Mouse (Mus musculus) gastrocnemius, adult 18-20 months (tissue): ENCODE measurements around the gene Ctla4. TPM values are rescaled to one million over a fixed set of nuclear protein-coding genes. Genes with fewer than 3 reads are reported as not detected.

Experiments
- DNase-seq: peaks from one replicate; pipeline ENCODE4 v3.0.0; 2021; ENCODE audit warnings: low spot score
- long read RNA-seq, 2 experiments: library from polyadenylated mRNA; stranded (forward); transcript quantifications; one replicate each; pipeline ENCODE4 v2.0.0; 2021
- total RNA-seq, 2 experiments: library from RNA; stranded (reverse); gene quantifications; 2 replicates each; pipeline ENCODE4 v1.2.3; 2021

The Ctla4 gene
- total RNA-seq, result under 1 TPM in 1 of 2 experiments, not detected in 1; 0.25 TPM
- long read RNA-seq, experiment 1, result 0 reads
- long read RNA-seq, experiment 2, result 0 reads

- no peak for DNase-seq
Observed at GRCm38 (mm10) chr1:60886981-60887380, at the start of gene Ctla4. Gene Ctla4 (plus strand): TSS chr1:60887000.

- no peak for DNase-seq
Observed at GRCm38 (mm10) chr1:60839161-60839560, 47.6 kb upstream of the Ctla4 start.

- no peak for DNase-seq
Observed at GRCm38 (mm10) chr1:60845318-60846060, 41.3 kb upstream of the Ctla4 start.

GRCm38 (mm10) chr1:60846616-60847275 is 40.1 kb upstream of the Ctla4 start:
- DNase-seq, result no peak

- DNase-seq, result no peak
Observed at GRCm38 (mm10) chr1:60849112-60849511, 37.7 kb upstream of the Ctla4 start.

- DNase-seq, result no peak
Observed at GRCm38 (mm10) chr1:60849816-60850215, 37.0 kb upstream of the Ctla4 start.

GRCm38 (mm10) chr1:60851041-60851781 is 35.6 kb upstream of the Ctla4 start:
- no peak for DNase-seq

GRCm38 (mm10) chr1:60852075-60852769 is 34.6 kb upstream of the Ctla4 start:
- no peak for DNase-seq

- no peak for DNase-seq
Observed at GRCm38 (mm10) chr1:60852770-60853147, 34.0 kb upstream of the Ctla4 start.

- no peak for DNase-seq
Observed at GRCm38 (mm10) chr1:60853330-60853956, 33.4 kb upstream of the Ctla4 start.

- no peak for DNase-seq
Observed at GRCm38 (mm10) chr1:60853991-60854390, 32.8 kb upstream of the Ctla4 start.

- no peak for DNase-seq
Observed at GRCm38 (mm10) chr1:60857351-60858220, 29.2 kb upstream of the Ctla4 start.

- no peak for DNase-seq
Observed at GRCm38 (mm10) chr1:60859159-60859558, 27.6 kb upstream of the Ctla4 start.

- no peak for DNase-seq
Observed at GRCm38 (mm10) chr1:60859842-60860241, 27.0 kb upstream of the Ctla4 start.

- DNase-seq, result peak; percentile 52
Observed at GRCm38 (mm10) chr1:60860357-60860946, 26.3 kb upstream of the Ctla4 start.

GRCm38 (mm10) chr1:60860955-60861354 is 25.8 kb upstream of the Ctla4 start:
- no peak for DNase-seq

- DNase-seq, result no peak
Observed at GRCm38 (mm10) chr1:60861431-60861830, 25.4 kb upstream of the Ctla4 start.

GRCm38 (mm10) chr1:60862510-60862909 is 24.3 kb upstream of the Ctla4 start:
- no peak for DNase-seq

GRCm38 (mm10) chr1:60862951-60863461 is 23.8 kb upstream of the Ctla4 start:
- peak; percentile 68 for DNase-seq

- no peak for DNase-seq
Observed at GRCm38 (mm10) chr1:60863701-60864100, 23.1 kb upstream of the Ctla4 start.
